Mouse (Mus musculus) bone marrow macrophage, adult 2 months (primary cell): ENCODE measurements around the gene Asic2.
A peak's percentile ranks its signal among the peaks of the same experiment; 100 is the strongest.

ENCODE experiments used
- CTCF ChIP-seq: IDR thresholded peaks from 2 replicates; pipeline ENCODE4 v1.5.1; 2012; ENCODE audit warnings: low read depth, mild to moderate bottlenecking, low read length, moderate library complexity
- POLR2A ChIP-seq: IDR thresholded peaks from 2 replicates; pipeline ENCODE4 v1.6.1; 2012; ENCODE audit warnings: mild to moderate bottlenecking, low read depth, low read length, borderline replicate concordance

- TF ChIP-seq CTCF: peak; percentile 39
- no peak for TF ChIP-seq POLR2A
Measured at GRCm38 (mm10) chr11:80872509-80873474, 1095.5 kb downstream of the Asic2 start.
